Mouse (Mus musculus) heart, postnatal 0 days (tissue): ENCODE measurements at regions not wholly inside any gene's neighbourhood (a gene's known extent, or its start where the extent isn't known, plus 50 kb on each side); places are given as distances from the start of the nearest gene placed in this dataset.
"Not testable (repeated sequence)": the region's sequence is repeated elsewhere in the genome, so short reads cannot be mapped to it uniquely, and the experiment has no call there.

ENCODE experiments used
- ATAC-seq: fragments of 200-750 bp; cut with Nextera tagmentation; 2 replicates; pipeline ENCODE4 v1.8.0; 2017; ENCODE audit warnings: low read depth, moderate number of reproducible peaks, moderate library complexity; ENCODE audit not compliant: insufficient read depth
- DNase-seq: peaks from one replicate; pipeline ENCODE4 v3.0.0-alpha.2; 2016; ENCODE audit warnings: low spot score
- H3K27ac ChIP-seq: fragments of 300-500 bp; sonication (generic); 2 replicates; pipeline ENCODE4 v1.5.1; 2014; ENCODE audit warnings: low read depth, mild to moderate bottlenecking
- H3K27me3 ChIP-seq: fragments of 300-500 bp; sonication (generic); 2 replicates; pipeline ENCODE4 v1.6.1; 2014; ENCODE audit warnings: low read length, mixed read lengths; ENCODE audit not compliant: control insufficient read depth, insufficient read depth
- H3K36me3 ChIP-seq: fragments of 300-500 bp; sonication (generic); replicated peaks from 2 replicates; pipeline ENCODE4 v1.6.1; 2014; ENCODE audit warnings: low read length, mixed read lengths; ENCODE audit not compliant: control insufficient read depth, insufficient read depth
- H3K4me1 ChIP-seq: fragments of 300-500 bp; sonication (generic); 2 replicates; pipeline ENCODE4 v1.6.1; 2014; ENCODE audit warnings: antibody characterized with exemption; ENCODE audit not compliant: control insufficient read depth, insufficient read depth
- H3K4me2 ChIP-seq: fragments of 300-500 bp; sonication (generic); 2 replicates; pipeline ENCODE4 v1.6.1; 2014; ENCODE audit warnings: low read depth, mild to moderate bottlenecking, low read length, moderate library complexity
- H3K4me3 ChIP-seq: fragments of 300-500 bp; sonication (generic); 2 replicates; pipeline ENCODE4 v1.5.1; 2014; ENCODE audit warnings: low read depth, low read length
- H3K9ac ChIP-seq: fragments of 300-500 bp; sonication (generic); replicated peaks from 2 replicates; pipeline ENCODE4 v1.6.1; 2014; ENCODE audit warnings: low read depth, low read length, mixed read lengths
- H3K9me3 ChIP-seq: fragments of 300-500 bp; sonication (generic); replicated peaks from 2 replicates; pipeline ENCODE4 v1.6.1; 2016; ENCODE audit warnings: low read length; ENCODE audit not compliant: control insufficient read depth
- CTCF ChIP-seq: IDR thresholded peaks from 2 replicates; pipeline ENCODE4 v1.5.1; 2016; ENCODE audit warnings: antibody characterized with exemption, control low read depth, low read depth
- WGBS: fragments of 180-500 bp; shearing (Covaris S2); extraction: QIAGEN DNeasy Blood & Tissue Kit; methylation state at CpG from one replicate; pipeline ENCODE4 v1.1.7; 2014; 5-methylcytosine and 5-hydroxymethylcytosine counted together

GRCm38 (mm10) chr10:22460386-22460785, 100.0 kb downstream of the Raet1d start:
- not testable (repeated sequence) for H3K36me3 ChIP-seq, H3K4me1 ChIP-seq, DNase-seq, H3K27me3 ChIP-seq, H3K4me3 ChIP-seq, H3K27ac ChIP-seq, H3K9ac ChIP-seq, ATAC-seq, H3K4me2 ChIP-seq, H3K9me3 ChIP-seq
- 68% methylated on average over 4 of the region's 4 CpGs for WGBS

- H3K9me3 ChIP-seq, H3K4me3 ChIP-seq, H3K4me1 ChIP-seq, H3K9ac ChIP-seq, ATAC-seq, H3K4me2 ChIP-seq, DNase-seq, H3K27ac ChIP-seq, H3K36me3 ChIP-seq, H3K27me3 ChIP-seq: not testable (repeated sequence)
- 25% methylated on average over 6 of the region's 7 CpGs for WGBS
These were observed 100.6 kb downstream of the Raet1d start for GRCm38 (mm10) chr10:22460818-22461479.

GRCm38 (mm10) chr10:22461480-22462050, 101.2 kb downstream of the Raet1d start:
- not testable (repeated sequence) for H3K4me2 ChIP-seq, DNase-seq, H3K9ac ChIP-seq, H3K36me3 ChIP-seq, H3K4me3 ChIP-seq, H3K27me3 ChIP-seq, H3K9me3 ChIP-seq, H3K27ac ChIP-seq, H3K4me1 ChIP-seq, ATAC-seq
- 42% methylated on average over 4 of the region's 4 CpGs for WGBS

GRCm38 (mm10) chr10:22471722-22472330, 111.5 kb downstream of the Raet1d start:
- H3K4me1 ChIP-seq: not testable (repeated sequence)
- WGBS: 90% methylated on average over 6 of the region's 6 CpGs

GRCm38 (mm10) chr10:22479860-22480259, 119.5 kb downstream of the Raet1d start:
- H3K27me3 ChIP-seq, H3K9me3 ChIP-seq, H3K4me1 ChIP-seq, H3K36me3 ChIP-seq, H3K4me2 ChIP-seq, ATAC-seq, H3K27ac ChIP-seq, H3K4me3 ChIP-seq, H3K9ac ChIP-seq: not testable (repeated sequence)
- WGBS: 4% methylated on average over 4 of the region's 4 CpGs
- TF ChIP-seq CTCF: peak; percentile 74
- peak; percentile 13 for DNase-seq

More at GRCm38 (mm10) chr10:22471722-22472330, 111.5 kb downstream of the Raet1d start:
- H3K9ac ChIP-seq, H3K27me3 ChIP-seq, DNase-seq, H3K36me3 ChIP-seq, H3K4me3 ChIP-seq, H3K27ac ChIP-seq, H3K4me2 ChIP-seq, ATAC-seq: not testable (repeated sequence)
- peaks cover 16% of the 10 kb centered on the region for H3K9me3 ChIP-seq

GRCm38 (mm10) chr10:22487071-22487470, 126.7 kb downstream of the Raet1d start:
- not testable (repeated sequence) for H3K27me3 ChIP-seq, H3K27ac ChIP-seq, H3K4me2 ChIP-seq, H3K36me3 ChIP-seq, ATAC-seq, H3K4me3 ChIP-seq, DNase-seq, H3K9ac ChIP-seq, H3K4me1 ChIP-seq, H3K9me3 ChIP-seq
- 79% methylated on average over 5 of the region's 5 CpGs for WGBS

- H3K4me1 ChIP-seq, ATAC-seq, H3K9ac ChIP-seq, H3K9me3 ChIP-seq, H3K4me3 ChIP-seq, H3K4me2 ChIP-seq, DNase-seq, H3K27ac ChIP-seq, H3K36me3 ChIP-seq, H3K27me3 ChIP-seq: not testable (repeated sequence)
- WGBS: 64% methylated on average over 10 of the region's 11 CpGs
These were observed 131.5 kb downstream of the Raet1d start for GRCm38 (mm10) chr10:22491806-22492347.
